Mouse (Mus musculus) forebrain, postnatal 0 days (tissue): ENCODE measurements at regions not wholly inside any gene's neighbourhood (a gene's known extent, or its start where the extent isn't known, plus 50 kb on each side); places are given as distances from the start of the nearest gene placed in this dataset.

ENCODE experiments used
- ATAC-seq: fragments of 200-750 bp; cut with Nextera tagmentation; 2 replicates; pipeline ENCODE4 v1.8.0; 2017; ENCODE audit warnings: mild to moderate bottlenecking, moderate library complexity
- DNase-seq: peaks from one replicate; pipeline ENCODE4 v3.0.0-alpha.2; 2015
- H3K27ac ChIP-seq: fragments of 300-500 bp; sonication (generic); 2 replicates; pipeline ENCODE4 v1.5.1; 2014; ENCODE audit warnings: low read depth, mild to moderate bottlenecking, antibody characterized with exemption, low read length, moderate library complexity, mixed read lengths
- H3K27me3 ChIP-seq: fragments of 300-500 bp; sonication (generic); 2 replicates; pipeline ENCODE4 v1.6.1; 2014; ENCODE audit warnings: mild to moderate bottlenecking, low read length, mixed read lengths; ENCODE audit not compliant: insufficient read depth
- H3K36me3 ChIP-seq: fragments of 300-500 bp; sonication (generic); 2 replicates; pipeline ENCODE4 v1.6.1; 2014; ENCODE audit warnings: mild to moderate bottlenecking, moderate library complexity; ENCODE audit not compliant: insufficient read depth
- H3K4me1 ChIP-seq: fragments of 300-500 bp; sonication (generic); 2 replicates; pipeline ENCODE4 v1.6.1; 2014; ENCODE audit warnings: antibody characterized with exemption; ENCODE audit not compliant: insufficient read depth
- H3K4me2 ChIP-seq: fragments of 300-500 bp; sonication (generic); 2 replicates; pipeline ENCODE4 v1.6.1; 2014; ENCODE audit warnings: low read depth, mild to moderate bottlenecking, moderate library complexity
- H3K4me3 ChIP-seq: fragments of 300-500 bp; sonication (generic); 2 replicates; pipeline ENCODE4 v1.5.1; 2014; ENCODE audit warnings: low read depth, low read length, mixed read lengths
- H3K9ac ChIP-seq: fragments of 300-500 bp; sonication (generic); 2 replicates; pipeline ENCODE4 v1.6.1; 2014; ENCODE audit warnings: mild to moderate bottlenecking
- H3K9me3 ChIP-seq: fragments of 300-500 bp; sonication (generic); 2 replicates; pipeline ENCODE4 v1.6.1; 2016; ENCODE audit warnings: low read length
- CTCF ChIP-seq: sonication (generic); IDR thresholded peaks from 2 replicates; pipeline ENCODE4 v1.5.1; 2016; ENCODE audit warnings: antibody characterized with exemption, control low read depth, low read depth
- WGBS: fragments of 180-500 bp; shearing (Covaris S2); extraction: QIAGEN DNeasy Blood & Tissue Kit; methylation state at CpG from one replicate; pipeline ENCODE4 v1.1.7; 2014; 5-methylcytosine and 5-hydroxymethylcytosine counted together

DNA sequence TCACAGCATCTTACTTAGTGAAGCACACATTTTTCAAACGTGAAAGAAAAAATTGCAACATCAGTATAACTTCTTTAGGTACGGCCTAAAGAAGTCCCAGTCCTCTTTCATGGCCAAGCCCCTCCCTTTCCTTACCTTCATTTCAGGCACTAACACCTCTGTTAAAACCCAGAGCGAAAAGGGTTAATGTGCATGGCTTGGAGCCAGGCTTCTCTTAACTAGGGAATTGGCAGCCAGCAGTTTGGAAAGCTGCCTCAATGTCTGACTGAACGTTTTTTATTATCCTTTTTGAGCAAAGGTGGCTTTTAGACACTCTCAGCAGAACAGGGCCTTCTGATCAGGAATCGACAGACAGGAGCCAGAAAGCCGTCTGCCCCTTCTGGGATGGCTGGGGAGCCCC lies 726.4 kb upstream of the Sox9 start:
- TF ChIP-seq CTCF: no peak
- 0 out of 2 replicates have a peak overlapping the region, but pooled peaks have one; percentile 13 for H3K4me2 ChIP-seq
- ATAC-seq: no peak
- DNase-seq: peak; percentile 61
- H3K9me3 ChIP-seq: no peaks in the 10 kb centered on the region
- peaks cover 5% of the 10 kb centered on the region; the same call in 1 of the 2 replicates for H3K4me1 ChIP-seq
- 21% methylated on average over 6 of the region's 6 CpGs for WGBS
- H3K27me3 ChIP-seq: no peaks in the 10 kb centered on the region
- H3K4me3 ChIP-seq: no peak overlapping the region
- no peaks in the 10 kb centered on the region for H3K36me3 ChIP-seq
- H3K9ac ChIP-seq: no peak overlapping the region
- H3K27ac ChIP-seq: peak overlapping the region; percentile 47

DNA sequence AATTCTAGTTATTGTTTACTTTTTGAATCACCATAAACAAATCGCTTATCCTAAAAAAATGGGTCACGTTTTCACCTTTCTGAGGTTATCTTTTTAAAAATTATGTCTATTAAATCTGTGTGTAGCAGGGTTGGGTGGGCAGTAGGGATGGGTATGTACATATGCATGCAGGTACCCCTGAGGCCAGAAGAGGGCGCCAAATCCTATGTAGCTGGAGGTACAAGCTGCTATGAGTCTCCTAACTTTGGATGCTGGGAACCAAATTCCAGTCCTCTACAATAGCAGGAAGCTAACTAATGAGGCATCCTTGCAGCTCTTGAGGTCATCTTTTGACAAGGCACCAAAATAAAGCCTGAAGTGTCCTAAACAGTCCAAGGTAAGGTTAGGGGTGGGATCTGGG lies 714.8 kb upstream of the Sox9 start:
- Histone ChIP-seq H3K27ac (no peak overlapping the region), H3K27me3 (no peaks in the 10 kb centered on the region), H3K36me3 (no peaks in the 10 kb centered on the region), H3K4me1 (no peaks in the 10 kb centered on the region; the same call in 1 of the 2 replicates), H3K9me3 (no peaks in the 10 kb centered on the region), H3K9ac (no peak overlapping the region), H3K4me3 (no peak overlapping the region), H3K4me2 (no peak overlapping the region)
- ATAC-seq (no peak), DNase-seq (no peak)
- WGBS: 78% methylated on average over 3 of the region's 3 CpGs
- 0 out of 2 replicates have a peak, but pooled peaks have one; percentile 4 for TF ChIP-seq CTCF

DNA sequence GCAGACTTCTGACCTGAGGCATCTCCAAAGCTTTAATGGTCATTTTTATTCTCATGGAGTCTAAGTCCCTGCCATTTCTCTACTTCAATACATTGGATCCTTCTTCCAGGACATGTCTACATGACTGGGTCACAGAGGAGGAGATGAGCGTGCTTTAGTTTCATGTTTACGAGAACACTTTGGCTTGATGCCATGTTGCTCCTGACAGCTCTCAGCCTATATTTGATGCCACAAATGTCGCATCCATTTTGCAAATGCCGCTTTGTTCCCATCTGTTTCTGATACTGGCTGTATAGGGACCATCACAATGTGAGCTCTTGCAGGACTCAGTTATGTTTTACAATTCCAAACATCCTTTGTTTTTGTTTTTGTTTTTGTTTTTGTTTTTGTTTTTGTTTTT lies 713.2 kb upstream of the Sox9 start:
- no peak overlapping the region for H3K9ac ChIP-seq
- no peaks in the 10 kb centered on the region; the same call in 1 of the 2 replicates for H3K4me1 ChIP-seq
- H3K9me3 ChIP-seq: no peaks in the 10 kb centered on the region
- H3K4me3 ChIP-seq: no peak overlapping the region
- no peak for ATAC-seq
- no peaks in the 10 kb centered on the region for H3K27me3 ChIP-seq
- 43% methylated on average over 4 of the region's 4 CpGs for WGBS
- no peak for TF ChIP-seq CTCF
- peak; percentile 37 for DNase-seq
- no peak overlapping the region for H3K4me2 ChIP-seq
- no peak overlapping the region for H3K27ac ChIP-seq
- H3K36me3 ChIP-seq: no peaks in the 10 kb centered on the region

DNA sequence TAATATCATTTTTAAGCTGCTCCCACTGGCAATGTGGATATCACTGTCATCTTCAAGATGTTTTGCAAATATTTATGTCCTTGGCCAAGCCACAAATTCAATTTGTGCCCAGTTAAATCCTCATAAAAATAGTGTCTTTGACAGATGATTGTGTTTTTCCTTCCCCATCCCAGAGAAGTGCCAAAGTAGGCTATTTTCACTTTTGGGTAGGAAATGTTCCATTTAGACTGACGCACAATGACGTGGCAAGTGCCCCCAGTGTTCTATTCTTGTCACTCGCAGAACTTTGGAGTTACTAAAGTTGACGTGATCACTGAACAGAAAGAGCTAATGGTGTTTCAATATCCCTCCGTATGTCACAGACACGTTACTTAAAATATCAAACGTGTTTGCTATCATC lies 710.5 kb upstream of the Sox9 start:
- ATAC-seq (no peak), DNase-seq (peak; percentile 45)
- no peak for TF ChIP-seq CTCF
- Histone ChIP-seq H3K27me3 (no peaks in the 10 kb centered on the region), H3K4me3 (no peak overlapping the region), H3K9ac (no peak overlapping the region), H3K9me3 (no peaks in the 10 kb centered on the region), H3K4me2 (no peak overlapping the region), H3K27ac (no peak overlapping the region), H3K4me1 (no peaks in the 10 kb centered on the region; the same call in 1 of the 2 replicates), H3K36me3 (no peaks in the 10 kb centered on the region)
- 54% methylated on average over 7 of the region's 7 CpGs for WGBS

DNA sequence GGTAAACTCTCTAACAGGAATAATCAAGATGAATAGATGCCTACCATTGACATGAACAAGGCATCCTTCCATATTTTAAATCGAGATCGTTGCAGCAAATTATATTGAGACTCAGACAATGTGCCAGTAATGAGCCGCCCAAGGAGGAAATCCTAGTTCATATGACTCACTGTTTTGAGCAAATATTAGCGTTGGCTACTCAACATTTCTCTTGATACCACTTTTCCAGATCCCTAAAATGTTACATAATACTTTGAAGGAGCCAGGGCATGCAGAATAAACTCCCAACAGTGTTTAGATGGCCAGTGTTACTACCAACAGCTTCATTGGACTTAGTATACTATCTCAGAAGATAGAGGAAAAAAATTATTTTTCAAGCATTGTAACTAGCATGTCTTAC lies 700.6 kb upstream of the Sox9 start:
- H3K9ac ChIP-seq: no peak overlapping the region
- WGBS: 89% methylated on average over 4 of the region's 4 CpGs
- ATAC-seq (no peak), DNase-seq (no peak)
- H3K4me2 ChIP-seq: no peak overlapping the region
- no peak overlapping the region for H3K27ac ChIP-seq
- H3K36me3 ChIP-seq: no peaks in the 10 kb centered on the region
- no peak overlapping the region for H3K4me3 ChIP-seq
- H3K4me1 ChIP-seq: no peaks in the 10 kb centered on the region
- no peak for TF ChIP-seq CTCF
- no peaks in the 10 kb centered on the region for H3K9me3 ChIP-seq
- no peaks in the 10 kb centered on the region; the same call in 1 of the 2 replicates for H3K27me3 ChIP-seq

DNA sequence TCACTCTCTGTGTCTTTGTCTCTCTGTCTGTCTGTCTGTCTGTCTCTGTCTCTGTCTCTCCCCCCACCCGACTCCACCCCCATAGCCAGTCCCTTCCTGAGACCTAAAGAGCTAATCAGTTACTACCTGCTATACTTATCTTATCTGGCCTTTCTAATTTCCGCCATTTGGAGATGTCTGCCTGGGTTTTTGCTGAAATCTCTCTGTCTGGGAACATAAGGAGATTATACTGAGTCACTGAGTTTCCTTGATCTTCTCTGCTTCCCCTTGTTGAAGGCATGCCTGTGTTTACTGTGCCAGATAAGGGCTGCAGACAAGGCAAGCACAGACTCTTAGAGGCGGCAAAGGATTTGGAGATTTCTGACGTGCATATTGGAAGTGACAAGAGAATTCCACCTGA lies 699.0 kb upstream of the Sox9 start:
- H3K4me3 ChIP-seq: no peak overlapping the region
- H3K4me2 ChIP-seq: no peak overlapping the region
- TF ChIP-seq CTCF: no peak
- no peaks in the 10 kb centered on the region for H3K9me3 ChIP-seq
- ATAC-seq: no peak
- no peaks in the 10 kb centered on the region for H3K4me1 ChIP-seq
- H3K36me3 ChIP-seq: no peaks in the 10 kb centered on the region
- no peak overlapping the region for H3K9ac ChIP-seq
- H3K27ac ChIP-seq: no peak overlapping the region
- DNase-seq: no peak
- 41% methylated on average over 4 of the region's 4 CpGs for WGBS
- H3K27me3 ChIP-seq: no peaks in the 10 kb centered on the region; the same call in 1 of the 2 replicates

DNA sequence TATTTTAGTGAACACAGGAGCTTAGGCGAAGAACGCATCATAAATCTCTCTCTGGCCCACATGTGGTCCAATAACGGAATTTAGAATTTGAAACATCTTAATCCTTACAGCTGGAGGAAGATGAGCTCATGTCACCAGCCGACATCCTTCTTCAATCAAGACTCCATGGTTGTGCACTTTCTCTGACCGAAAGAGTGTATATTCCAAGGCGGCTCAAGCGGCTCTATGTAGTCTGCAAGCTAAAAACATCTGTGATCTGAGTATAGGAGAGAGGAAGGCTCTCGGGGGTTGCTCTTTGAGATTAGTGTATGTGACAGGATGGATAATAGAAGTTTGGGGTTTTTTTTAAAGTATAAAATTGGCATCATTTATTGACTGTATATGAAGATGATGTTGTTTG lies 689.9 kb upstream of the Sox9 start:
- no peaks in the 10 kb centered on the region for H3K36me3 ChIP-seq
- DNase-seq (no peak), ATAC-seq (no peak)
- no peaks in the 10 kb centered on the region for H3K4me1 ChIP-seq
- no peak overlapping the region for H3K9ac ChIP-seq
- H3K4me3 ChIP-seq: no peak overlapping the region
- TF ChIP-seq CTCF: no peak
- 91% methylated on average over 8 of the region's 8 CpGs for WGBS
- no peaks in the 10 kb centered on the region for H3K27me3 ChIP-seq
- H3K4me2 ChIP-seq: no peak overlapping the region
- H3K27ac ChIP-seq: no peak overlapping the region
- H3K9me3 ChIP-seq: no peaks in the 10 kb centered on the region

DNA sequence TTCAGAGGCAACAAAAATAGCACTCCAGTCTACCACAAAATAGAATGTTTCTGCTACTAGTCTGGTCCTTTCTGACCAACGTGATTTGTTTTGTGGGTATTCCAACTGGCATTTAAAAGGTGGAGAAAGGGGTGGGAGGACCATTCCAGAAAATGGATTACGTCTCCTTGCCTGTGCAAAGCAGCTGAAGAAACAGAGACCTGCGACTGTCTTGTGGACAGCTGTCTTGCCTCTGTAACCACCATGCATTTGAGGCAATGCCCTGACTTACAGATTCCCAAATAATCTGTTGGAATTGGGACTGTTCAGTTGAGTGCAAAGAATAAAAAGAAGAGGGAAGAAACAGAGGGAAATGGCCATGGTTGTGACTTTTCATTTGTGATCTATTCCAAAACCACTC lies 687.0 kb upstream of the Sox9 start:
- H3K4me2 ChIP-seq: no peak overlapping the region
- no peak overlapping the region for H3K9ac ChIP-seq
- no peaks in the 10 kb centered on the region for H3K36me3 ChIP-seq
- H3K27ac ChIP-seq: no peak overlapping the region
- H3K4me3 ChIP-seq: no peak overlapping the region
- no peaks in the 10 kb centered on the region for H3K9me3 ChIP-seq
- no peaks in the 10 kb centered on the region for H3K27me3 ChIP-seq
- no peak for TF ChIP-seq CTCF
- 57% methylated on average over 3 of the region's 3 CpGs for WGBS
- H3K4me1 ChIP-seq: no peaks in the 10 kb centered on the region
- ATAC-seq: no peak
- DNase-seq: no peak
